Mouse (Mus musculus): Measurements from ENCODE around the gene Sec63.

DNA sequence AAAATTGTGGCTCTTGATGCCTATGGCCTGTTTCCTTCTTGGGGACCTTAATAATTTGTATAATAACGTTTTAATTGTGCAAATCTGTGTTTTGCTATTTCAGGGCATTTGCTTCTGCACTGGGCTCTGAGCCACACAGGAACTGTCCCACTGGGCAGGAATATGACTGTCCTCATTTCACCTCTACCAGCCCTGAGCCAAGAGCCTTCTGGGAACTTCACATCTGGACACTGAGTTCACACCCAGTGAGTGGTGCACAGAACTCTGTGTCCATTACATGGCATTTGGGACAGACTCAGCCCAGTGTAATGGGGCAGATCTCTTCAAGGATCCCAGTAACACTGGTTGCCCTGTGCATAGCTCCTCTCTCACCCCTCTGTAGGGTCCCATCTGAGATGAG is 82.1 kb downstream of the Sec63 start:
- no peak for TF ChIP-seq CTCF (conservative IDR thresholded peaks at IDR 0.05; ENCODE audit: insufficient read depth, insufficient read length, low read depth, low read length)
- no peak for TF ChIP-seq POLR2A (IDR thresholded peaks at IDR 0.05; ENCODE audit: low read depth, low read length)

All from kidney, adult 2 months (tissue).